Comparison of ENCODE assay signal across 10 mouse cellular contexts in genomic region chr10:71025131-71025894, GRCm38 (mm10).
DNase-seq lines count a peak whose midpoint lies in the region; ATAC-seq and TF ChIP-seq lines count a peak whose summit lies in the region.
"Had no signal": no experiment of that assay in that cellular context is flagged by ENCODE, and none has a peak within 500 bp of the region (broad histone marks: within the 10 kb centered on the region; RNA-seq: fewer than 3 reads in every experiment).

No protein-coding gene starts in this region.

- H3K4me1 ChIP-seq in heart, embryonic 11.5 days (ENCODE audit: control insufficient read depth, insufficient read depth, low read length) = peaks cover 30% of the 10 kb centered on the region
- no peaks in the 10 kb centered on the region for H3K4me1 ChIP-seq in intestine, postnatal 0 days (replicated peaks; ENCODE audit: control insufficient read depth, insufficient read depth, low read length)
- H3K4me1 ChIP-seq: midbrain, embryonic 12.5 days had no signal

- H3K4me2 ChIP-seq in heart, embryonic 11.5 days = peak overlapping the region; percentile 44
- H3K4me2 ChIP-seq in intestine, postnatal 0 days (replicated peaks; ENCODE audit: low read depth) = peak overlapping the region; percentile 11; the same call in 1 of the 2 replicates
- H3K4me2 ChIP-seq: midbrain, embryonic 12.5 days had no signal

- no peaks in the 10 kb centered on the region for H3K36me3 ChIP-seq in heart, embryonic 11.5 days (ENCODE audit: control insufficient read depth, insufficient read depth, low read length)
- H3K36me3 ChIP-seq in intestine, postnatal 0 days (ENCODE audit: control insufficient read depth, insufficient read depth) = no peaks in the 10 kb centered on the region
- H3K36me3 ChIP-seq: midbrain, embryonic 12.5 days had no signal

- ATAC-seq in heart, embryonic 11.5 days (replicated peaks; ENCODE audit: insufficient number of reproducible peaks, low FRiP score, low TSS enrichment) = no peak
- ATAC-seq in intestine, postnatal 0 days = no peak

- WGBS in heart, embryonic 11.5 days (ENCODE audit: insufficient replicate concordance) = 38% methylated on average over 18 of the region's 18 CpGs
- WGBS in intestine, postnatal 0 days = 39% methylated on average over 18 of the region's 18 CpGs

- DNase-seq in layer of hippocampus, adult 2 months (ENCODE audit: low spot score in 2 of 2) = no peak
- no peak for DNase-seq in layer of hippocampus, postnatal 14 days (ENCODE audit: low spot score in 2 of 2)
- peak; percentile 34 for DNase-seq in lung, postnatal 25 days (ENCODE audit: low spot score)
- DNase-seq in right cerebral cortex, postnatal 4 days = no peak
- DNase-seq in thymus, adult 18-20 months = no peak
- DNase-seq in spleen, postnatal 10 days (ENCODE audit: low spot score in 2 of 2) = no peak
- DNase-seq: thymus, postnatal 36 days had no signal

- H3K9me3 ChIP-seq in heart, embryonic 11.5 days (replicated peaks; ENCODE audit: control insufficient read depth, low read length) = no peaks in the 10 kb centered on the region
- no peaks in the 10 kb centered on the region for H3K9me3 ChIP-seq in intestine, postnatal 0 days (ENCODE audit: control insufficient read depth)
- H3K9me3 ChIP-seq: midbrain, embryonic 12.5 days had no signal

- no peaks in the 10 kb centered on the region for H3K27me3 ChIP-seq in heart, embryonic 11.5 days (ENCODE audit: control insufficient read depth, insufficient read depth, low read length)
- H3K27me3 ChIP-seq in intestine, postnatal 0 days (replicated peaks; ENCODE audit: control insufficient read depth, insufficient read depth, low read length) = no peaks in the 10 kb centered on the region
- H3K27me3 ChIP-seq: midbrain, embryonic 12.5 days had no signal

- H3K9ac ChIP-seq in heart, embryonic 11.5 days (ENCODE audit: low read depth, low read length) = peak overlapping the region; percentile 23; the same call in 1 of the 2 replicates
- H3K9ac ChIP-seq in intestine, postnatal 0 days (ENCODE audit: low read depth, low read length) = no peak overlapping the region
- H3K9ac ChIP-seq: midbrain, embryonic 12.5 days had no signal

- peak overlapping the region; percentile 43; the same call in 1 of the 2 replicates for H3K27ac ChIP-seq in layer of hippocampus, adult 2 months
- H3K27ac ChIP-seq in heart, embryonic 11.5 days (ENCODE audit: low read depth, low read length) = peak overlapping the region; percentile 80
- H3K27ac ChIP-seq in intestine, postnatal 0 days (ENCODE audit: low read depth, low read length) = no peak overlapping the region
- H3K27ac ChIP-seq: midbrain, embryonic 12.5 days had no signal

- H3K4me3 ChIP-seq in layer of hippocampus, adult 2 months = no peak overlapping the region
- H3K4me3 ChIP-seq in heart, embryonic 11.5 days (ENCODE audit: low read depth, low read length) = no peak overlapping the region
- no peak overlapping the region for H3K4me3 ChIP-seq in intestine, postnatal 0 days (ENCODE audit: low read depth, low read length)
- H3K4me3 ChIP-seq: midbrain, embryonic 12.5 days had no signal

- TF ChIP-seq CTCF in layer of hippocampus, adult 2 months (conservative IDR thresholded peaks at IDR 0.05) = peak; percentile 13; the same call in 1 of the 2 replicates
- peak; percentile 24; the same call in 1 of the 2 replicates for TF ChIP-seq CTCF in intestine, postnatal 0 days (IDR thresholded peaks at IDR 0.05; ENCODE audit: low read depth)
